Mouse (Mus musculus): ENCODE results near the gene Hoxa3. TPM values are rescaled to one million over a fixed set of nuclear protein-coding genes. Genes with fewer than 3 reads are reported as not detected.

The Hoxa3 gene
- polyA plus RNA-seq, 1 experiment from 2014 or later = 16.0 TPM

GRCm38 (mm10) chr6:52223939-52224760, 11.0 kb upstream of the Hoxa3 start:
- H3K9me3 ChIP-seq (ENCODE audit: control insufficient read depth, low read depth, low read length) = no peaks in the 10 kb centered on the region
- no peak overlapping the region for H3K27ac ChIP-seq (ENCODE audit: low read length)
- H3K4me1 ChIP-seq (ENCODE audit: control insufficient read depth, insufficient read depth, low read length) = no peaks in the 10 kb centered on the region
- 7% methylated on average over 24 of the region's 24 CpGs for WGBS
- H3K9ac ChIP-seq (replicated peaks; ENCODE audit: low read depth, low read length) = no peak overlapping the region; the same call in 1 of the 2 replicates
- ATAC-seq (ENCODE audit: insufficient number of reproducible peaks, insufficient read depth, low FRiP score, low read depth) = no peak
- no peaks in the 10 kb centered on the region for H3K36me3 ChIP-seq (ENCODE audit: control insufficient read depth, insufficient read depth, low read length)
- peaks cover 60% of the 10 kb centered on the region for H3K27me3 ChIP-seq (ENCODE audit: control insufficient read depth, insufficient read depth, low read length)
- peak overlapping the region; percentile 17; the same call in 1 of the 2 replicates for H3K4me3 ChIP-seq (ENCODE audit: low read depth, low read length)
- H3K4me2 ChIP-seq (replicated peaks; ENCODE audit: low read depth, low read length) = peak overlapping the region; percentile 21; the same call in 1 of the 2 replicates

- no peak overlapping the region for H3K9ac ChIP-seq (replicated peaks; ENCODE audit: low read depth, low read length)
- 34% methylated on average over 13 of the region's 13 CpGs for WGBS
Observed at GRCm38 (mm10) chr6:52222729-52223128, 9.6 kb upstream of the Hoxa3 start.

GRCm38 (mm10) chr6:52221993-52222685, 9.0 kb upstream of the Hoxa3 start:
- no peak overlapping the region for H3K9ac ChIP-seq (replicated peaks; ENCODE audit: low read depth, low read length)
- 12% methylated on average over 21 of the region's 21 CpGs for WGBS
- no peak for ATAC-seq (ENCODE audit: insufficient number of reproducible peaks, insufficient read depth, low FRiP score, low read depth)
- H3K36me3 ChIP-seq (ENCODE audit: control insufficient read depth, insufficient read depth, low read length) = no peaks in the 10 kb centered on the region
- peak overlapping the region; percentile 77 for H3K4me2 ChIP-seq (replicated peaks; ENCODE audit: low read depth, low read length)
- peak overlapping the region; percentile 11; the same call in 1 of the 2 replicates for H3K27ac ChIP-seq (ENCODE audit: low read length)
- H3K9me3 ChIP-seq (ENCODE audit: control insufficient read depth, low read depth, low read length) = no peaks in the 10 kb centered on the region
- peaks cover 69% of the 10 kb centered on the region for H3K27me3 ChIP-seq (ENCODE audit: control insufficient read depth, insufficient read depth, low read length)
- 0 out of 2 replicates have a peak, but pooled peaks cover 4% of the 10 kb centered on the region for H3K4me1 ChIP-seq (ENCODE audit: control insufficient read depth, insufficient read depth, low read length)
- H3K4me3 ChIP-seq (ENCODE audit: low read depth, low read length) = peak overlapping the region; percentile 49

More at GRCm38 (mm10) chr6:52222729-52223128, 9.6 kb upstream of the Hoxa3 start:
- Histone ChIP-seq H3K4me2 (replicated peaks; ENCODE audit: low read depth, low read length) (peak overlapping the region; percentile 77; the same call in 1 of the 2 replicates), H3K9me3 (ENCODE audit: control insufficient read depth, low read depth, low read length) (no peaks in the 10 kb centered on the region), H3K27me3 (ENCODE audit: control insufficient read depth, insufficient read depth, low read length) (peaks cover 71% of the 10 kb centered on the region), H3K4me3 (ENCODE audit: low read depth, low read length) (no peak overlapping the region; the same call in 1 of the 2 replicates), H3K27ac (ENCODE audit: low read length) (no peak overlapping the region; the same call in 1 of the 2 replicates), H3K4me1 (ENCODE audit: control insufficient read depth, insufficient read depth, low read length) (0 out of 2 replicates have a peak, but pooled peaks cover under 1% of the 10 kb centered on the region), H3K36me3 (ENCODE audit: control insufficient read depth, insufficient read depth, low read length) (no peaks in the 10 kb centered on the region)
- ATAC-seq (ENCODE audit: insufficient number of reproducible peaks, insufficient read depth, low FRiP score, low read depth) = no peak

- H3K9ac ChIP-seq (replicated peaks; ENCODE audit: low read depth, low read length) = peak within 1 kb of the TSS; percentile 39; the same call in 1 of the 2 replicates
- peak within 1 kb of the TSS; percentile 77 for H3K4me2 ChIP-seq (replicated peaks; ENCODE audit: low read depth, low read length)
- WGBS = 1% methylated on average over 46 of the region's 46 CpGs
- H3K36me3 ChIP-seq (ENCODE audit: control insufficient read depth, insufficient read depth, low read length) = no peaks in the 10 kb centered on the region
- H3K9me3 ChIP-seq (ENCODE audit: control insufficient read depth, low read depth, low read length) = no peaks in the 10 kb centered on the region
- peaks cover 65% of the 10 kb centered on the region for H3K27me3 ChIP-seq (ENCODE audit: control insufficient read depth, insufficient read depth, low read length)
- H3K4me3 ChIP-seq (ENCODE audit: low read depth, low read length) = peak within 1 kb of the TSS; percentile 49
- H3K27ac ChIP-seq (ENCODE audit: low read length) = peak within 1 kb of the TSS; percentile 75; the same call in 1 of the 2 replicates
- H3K4me1 ChIP-seq (ENCODE audit: control insufficient read depth, insufficient read depth, low read length) = 0 out of 2 replicates have a peak, but pooled peaks cover 4% of the 10 kb centered on the region
- ATAC-seq (ENCODE audit: insufficient number of reproducible peaks, insufficient read depth, low FRiP score, low read depth) = 0 out of 2 replicates have a peak, but pooled peaks have one; percentile 42
Observed at GRCm38 (mm10) chr6:52221337-52221992, 8.3 kb upstream of the Hoxa3 start, which contains the start of gene Hoxa7. TSS of gene Hoxa7 (minus strand) at chr6:52221854.

- WGBS = 14% methylated on average over 12 of the region's 12 CpGs
- Histone ChIP-seq H3K9me3 (ENCODE audit: control insufficient read depth, low read depth, low read length) (no peaks in the 10 kb centered on the region), H3K4me3 (ENCODE audit: low read depth, low read length) (peak overlapping the region; percentile 49), H3K27me3 (ENCODE audit: control insufficient read depth, insufficient read depth, low read length) (peaks cover 60% of the 10 kb centered on the region), H3K36me3 (ENCODE audit: control insufficient read depth, insufficient read depth, low read length) (no peaks in the 10 kb centered on the region), H3K4me1 (ENCODE audit: control insufficient read depth, insufficient read depth, low read length) (0 out of 2 replicates have a peak, but pooled peaks cover 4% of the 10 kb centered on the region), H3K4me2 (replicated peaks; ENCODE audit: low read depth, low read length) (peak overlapping the region; percentile 77), H3K27ac (ENCODE audit: low read length) (peak overlapping the region; percentile 75; the same call in 1 of the 2 replicates), H3K9ac (replicated peaks; ENCODE audit: low read depth, low read length) (no peak overlapping the region)
- ATAC-seq (ENCODE audit: insufficient number of reproducible peaks, insufficient read depth, low FRiP score, low read depth) = no peak
Observed at GRCm38 (mm10) chr6:52220865-52221310, 7.8 kb upstream of the Hoxa3 start.

- Histone ChIP-seq H3K27me3 (ENCODE audit: control insufficient read depth, insufficient read depth, low read length) (peaks cover 60% of the 10 kb centered on the region), H3K27ac (ENCODE audit: low read length) (peak overlapping the region; percentile 35; the same call in 1 of the 2 replicates), H3K9me3 (ENCODE audit: control insufficient read depth, low read depth, low read length) (no peaks in the 10 kb centered on the region), H3K9ac (replicated peaks; ENCODE audit: low read depth, low read length) (no peak overlapping the region; the same call in 1 of the 2 replicates), H3K36me3 (ENCODE audit: control insufficient read depth, insufficient read depth, low read length) (no peaks in the 10 kb centered on the region), H3K4me3 (ENCODE audit: low read depth, low read length) (peak overlapping the region; percentile 49; the same call in 1 of the 2 replicates), H3K4me2 (replicated peaks; ENCODE audit: low read depth, low read length) (peak overlapping the region; percentile 22), H3K4me1 (ENCODE audit: control insufficient read depth, insufficient read depth, low read length) (0 out of 2 replicates have a peak, but pooled peaks cover 4% of the 10 kb centered on the region)
- 25% methylated on average over 32 of the region's 32 CpGs for WGBS
- ATAC-seq (ENCODE audit: insufficient number of reproducible peaks, insufficient read depth, low FRiP score, low read depth) = no peak
Observed at GRCm38 (mm10) chr6:52220003-52220864, 7.1 kb upstream of the Hoxa3 start.

GRCm38 (mm10) chr6:52219234-52219942, 6.3 kb upstream of the Hoxa3 start:
- H3K9me3 ChIP-seq (ENCODE audit: control insufficient read depth, low read depth, low read length) = no peaks in the 10 kb centered on the region
- H3K4me3 ChIP-seq (ENCODE audit: low read depth, low read length) = no peak overlapping the region
- no peak overlapping the region; the same call in 1 of the 2 replicates for H3K9ac ChIP-seq (replicated peaks; ENCODE audit: low read depth, low read length)
- WGBS = 40% methylated on average over 9 of the region's 9 CpGs
- H3K4me1 ChIP-seq (ENCODE audit: control insufficient read depth, insufficient read depth, low read length) = 0 out of 2 replicates have a peak, but pooled peaks cover 4% of the 10 kb centered on the region
- peak overlapping the region; percentile 22; the same call in 1 of the 2 replicates for H3K4me2 ChIP-seq (replicated peaks; ENCODE audit: low read depth, low read length)
- no peaks in the 10 kb centered on the region for H3K36me3 ChIP-seq (ENCODE audit: control insufficient read depth, insufficient read depth, low read length)
- no peak for ATAC-seq (ENCODE audit: insufficient number of reproducible peaks, insufficient read depth, low FRiP score, low read depth)
- H3K27me3 ChIP-seq (ENCODE audit: control insufficient read depth, insufficient read depth, low read length) = peaks cover 63% of the 10 kb centered on the region
- H3K27ac ChIP-seq (ENCODE audit: low read length) = peak overlapping the region; percentile 35; the same call in 1 of the 2 replicates

All from stomach, embryonic 14.5 days (tissue).